Mouse (Mus musculus): ENCODE results near the gene Il9r.
A peak's percentile ranks its signal among the peaks of the same experiment; 100 is the strongest.

The Il9r gene

DNA sequence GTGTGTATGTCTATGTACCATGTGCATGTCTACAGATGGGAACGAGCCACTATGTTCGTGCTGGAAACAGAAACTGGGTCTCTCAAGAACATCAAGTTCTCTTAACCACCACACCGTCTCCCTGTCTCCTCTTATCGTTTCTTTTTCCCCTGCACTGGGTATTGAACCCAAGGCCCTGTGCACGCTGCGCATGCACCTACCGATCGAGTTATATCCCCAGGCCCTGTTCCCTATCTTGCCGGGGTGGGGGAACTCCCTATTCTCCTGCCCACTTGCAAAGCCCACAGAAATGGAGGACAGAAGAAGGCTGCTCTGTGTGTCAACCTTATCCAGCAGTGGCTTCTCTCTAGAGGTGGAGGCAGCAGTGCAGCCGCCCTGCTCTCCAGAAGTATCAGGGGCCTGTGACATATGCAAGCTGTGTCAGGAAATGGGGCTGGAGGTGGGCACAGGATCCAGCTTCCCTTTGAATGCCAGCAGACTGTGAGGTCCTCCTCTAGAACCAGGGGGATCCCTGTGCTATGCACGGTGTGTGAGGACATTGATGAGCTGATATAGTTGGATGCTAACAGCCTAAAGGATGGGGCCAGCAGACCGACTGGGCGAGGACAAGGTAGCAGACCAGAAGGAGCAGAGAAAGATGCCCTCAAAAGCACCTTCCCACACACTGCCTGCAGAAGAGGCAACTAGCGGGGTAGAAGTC lies 1.7 kb downstream of the Il9r start:
- no peak for DNase-seq (ENCODE audit: low read depth, low spot score)

DNA sequence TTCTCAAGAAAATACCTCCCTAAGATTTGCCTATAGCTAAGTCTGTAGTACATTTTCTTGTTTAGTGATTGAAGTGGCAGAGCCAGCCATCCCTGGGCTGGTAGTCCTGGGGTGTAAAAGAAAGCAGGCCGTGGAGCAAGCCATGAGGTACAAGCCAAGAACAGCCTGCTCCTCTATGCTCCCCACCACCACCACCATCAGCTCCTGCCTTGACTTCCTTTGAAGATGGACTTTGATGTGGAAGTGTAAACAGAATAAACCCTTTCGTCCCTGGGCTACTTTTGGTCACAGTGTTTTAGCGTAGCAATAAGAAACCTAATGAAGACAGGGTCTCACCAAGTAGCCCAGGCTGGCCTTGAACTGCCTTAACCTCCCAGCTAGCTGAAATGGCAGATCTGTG lies 2.3 kb downstream of the Il9r start:
- no peak for DNase-seq (ENCODE audit: low read depth, low spot score)

DNA sequence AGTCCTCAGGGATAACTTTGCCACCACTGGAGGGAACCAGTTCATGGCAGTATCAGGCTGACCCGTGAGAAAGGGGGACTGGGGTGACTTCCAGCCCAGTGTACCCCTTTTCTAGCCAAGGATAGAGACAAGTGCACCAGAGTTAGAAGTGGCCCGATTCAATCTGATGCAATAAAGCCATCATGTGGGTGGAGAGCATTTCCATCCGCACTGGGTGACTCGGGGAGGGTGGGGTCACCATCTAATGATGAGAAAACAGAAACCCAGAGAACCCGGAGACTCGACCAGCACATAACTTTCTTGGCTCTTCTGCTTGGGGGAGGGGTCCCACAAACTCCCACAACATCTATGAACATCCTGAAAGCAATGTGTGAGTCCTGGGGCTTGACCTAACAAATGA lies 3.4 kb downstream of the Il9r start:
- DNase-seq (ENCODE audit: low read depth, low spot score), result no peak

DNA sequence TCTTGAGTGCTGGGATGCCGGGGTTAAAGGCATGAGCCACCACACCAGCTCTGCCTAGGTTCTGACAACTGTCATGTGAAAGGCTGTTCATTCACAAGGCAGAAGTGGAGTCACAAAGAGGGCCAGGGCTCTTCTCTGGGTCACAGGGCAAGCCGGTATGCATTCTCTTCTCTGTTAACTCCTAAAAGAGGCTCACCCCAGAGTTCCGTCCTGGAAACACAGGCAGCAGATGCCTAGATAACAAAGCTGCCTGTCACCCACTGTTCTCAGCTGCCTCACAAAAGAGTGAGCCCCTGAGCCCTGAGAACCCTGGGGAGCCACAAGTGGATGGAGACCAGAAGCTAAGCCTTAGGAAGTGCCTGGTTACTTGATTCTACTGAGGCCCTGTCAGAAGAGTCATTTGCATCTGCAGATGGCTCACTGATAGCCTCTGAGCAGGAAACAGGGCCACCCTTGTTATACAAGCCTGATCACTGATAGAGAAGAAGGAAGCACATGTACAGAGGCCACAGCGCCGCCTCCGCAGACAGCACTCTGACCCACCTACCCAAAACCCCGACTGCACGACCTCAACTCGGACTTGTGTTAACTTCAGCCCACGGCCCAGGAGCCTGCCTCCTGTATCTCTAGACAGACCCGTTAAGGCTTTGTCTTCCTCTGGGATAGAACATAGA lies 4.1 kb downstream of the Il9r start:
- no peak for DNase-seq (ENCODE audit: low read depth, low spot score)

DNA sequence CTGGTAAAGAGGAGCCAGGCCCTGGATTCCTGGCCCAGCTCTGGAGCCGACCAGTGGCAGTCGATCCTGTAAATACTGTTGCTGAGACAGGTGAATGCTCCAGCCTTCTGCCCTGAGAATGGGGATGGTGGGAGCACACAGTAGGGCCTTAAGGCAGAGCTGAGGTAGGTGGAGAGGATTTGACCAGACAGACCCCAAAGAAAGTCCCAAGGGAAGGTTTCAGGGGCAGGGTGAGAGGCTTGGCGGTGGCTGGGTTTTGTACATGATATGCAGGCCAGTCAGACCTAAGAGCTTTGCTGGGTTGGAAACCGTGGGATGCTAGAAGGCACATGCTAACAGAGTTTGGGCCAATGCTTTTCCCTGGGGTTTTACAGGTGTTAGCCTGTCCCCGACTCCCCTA lies 5.5 kb downstream of the Il9r start:
- no peak for DNase-seq (ENCODE audit: low read depth, low spot score)

DNA sequence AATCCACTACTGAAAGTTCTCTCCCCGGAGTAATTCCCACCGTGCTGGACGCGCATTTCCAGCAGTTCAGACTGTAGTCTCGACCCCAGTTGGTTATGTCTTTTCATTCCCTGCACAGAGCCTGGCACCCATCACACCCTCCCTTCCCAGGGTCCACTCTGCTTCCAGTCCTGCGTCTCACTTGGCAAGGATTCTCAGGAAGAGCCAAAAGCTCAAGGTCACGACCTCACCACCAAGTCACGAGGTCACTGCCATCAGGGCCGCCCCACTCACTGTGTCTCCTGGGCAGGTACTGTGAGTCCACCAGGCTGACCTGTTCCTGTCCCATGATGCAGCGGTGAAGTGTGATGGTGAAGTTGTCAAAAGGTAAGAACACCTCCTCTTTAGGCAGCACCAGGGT lies 6.0 kb downstream of the Il9r start:
- no peak for DNase-seq (ENCODE audit: low read depth, low spot score)

DNA sequence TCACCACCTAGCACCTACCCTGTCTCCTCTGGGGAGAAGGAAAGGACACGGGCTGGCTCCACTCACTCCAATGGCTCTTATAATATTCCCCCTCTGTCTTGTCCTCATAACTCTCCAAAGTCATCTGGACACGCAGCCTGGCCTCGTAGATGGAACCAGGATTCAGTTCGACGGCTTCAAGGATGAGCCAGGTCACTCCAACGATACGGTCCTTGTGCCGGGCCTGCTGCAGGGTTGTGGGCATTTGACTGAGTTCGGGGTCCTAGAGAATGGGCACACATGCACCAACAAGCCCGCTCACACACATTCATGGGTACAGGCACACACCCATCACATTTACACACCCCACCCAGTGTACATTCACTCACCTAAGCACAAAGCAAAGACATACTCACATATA lies 6.9 kb downstream of the Il9r start:
- DNase-seq (ENCODE audit: low read depth, low spot score), result no peak

DNA sequence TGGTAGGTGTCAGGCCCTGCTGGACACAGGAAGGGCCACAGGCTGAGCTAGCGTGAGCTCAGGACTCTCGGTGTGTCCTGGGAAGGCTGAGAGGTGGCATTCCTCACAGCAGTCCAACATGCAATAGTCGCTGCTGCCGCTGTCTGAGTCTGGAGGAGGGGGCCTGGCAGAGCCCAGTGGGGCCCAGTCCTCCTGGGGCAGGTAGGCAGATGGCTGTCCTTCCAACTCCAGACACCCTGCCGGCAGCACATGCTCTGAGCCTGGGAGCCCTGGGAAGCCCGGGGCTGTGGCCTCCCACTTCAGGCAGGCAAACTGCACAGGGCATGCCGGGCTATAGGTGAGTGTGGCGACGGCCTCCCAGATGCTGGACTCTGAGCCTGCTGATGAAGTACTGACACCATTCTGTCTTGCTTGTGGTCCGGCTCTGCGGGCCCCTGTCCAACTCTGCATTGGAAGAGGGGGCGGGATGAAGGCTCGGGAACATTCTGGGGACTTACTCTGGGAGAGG lies 9.4 kb downstream of the Il9r start:
- no peak for DNase-seq (ENCODE audit: low read depth, low spot score)

DNA sequence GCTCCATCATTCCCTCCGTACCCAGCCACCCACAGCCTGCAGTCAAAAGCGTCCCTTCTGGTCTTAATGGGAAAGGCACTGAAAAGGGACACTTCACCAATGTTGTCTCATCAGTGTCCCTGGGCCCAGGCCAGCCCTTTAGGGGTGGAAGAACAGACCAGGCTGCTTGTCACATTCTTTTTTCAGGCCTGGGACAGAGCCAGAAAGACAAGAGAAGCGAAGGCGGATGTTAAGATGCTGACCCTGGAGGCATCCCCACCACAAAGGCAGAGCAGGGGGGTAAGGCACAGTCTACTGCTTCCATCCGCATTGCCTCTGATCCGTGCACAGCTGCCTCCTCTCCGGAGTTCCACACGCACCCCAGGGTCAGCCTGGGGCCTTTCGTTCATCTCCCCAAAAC lies 10.0 kb downstream of the Il9r start:
- DNase-seq (ENCODE audit: low read depth, low spot score), result no peak

DNA sequence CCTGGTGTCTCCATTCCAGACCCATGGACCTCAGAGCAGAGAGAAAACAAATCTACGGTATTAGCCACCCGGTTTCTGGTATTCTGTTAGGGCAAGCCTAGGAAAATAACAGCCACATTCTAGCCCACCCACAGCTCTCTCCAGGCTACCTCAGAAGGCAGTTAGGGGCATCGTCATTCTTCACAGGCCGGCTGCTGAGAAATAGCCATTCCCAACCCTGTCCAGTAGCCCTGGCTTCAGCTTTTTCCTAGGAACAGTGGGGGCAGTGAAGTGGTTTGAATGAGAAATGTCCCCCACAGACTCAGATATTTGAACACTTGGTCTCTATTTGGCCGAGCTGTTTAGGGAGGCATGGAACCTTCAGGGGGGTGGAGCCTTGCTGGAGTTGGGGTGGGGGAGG lies 10.6 kb downstream of the Il9r start:
- DNase-seq (ENCODE audit: low read depth, low spot score), result no peak

DNA sequence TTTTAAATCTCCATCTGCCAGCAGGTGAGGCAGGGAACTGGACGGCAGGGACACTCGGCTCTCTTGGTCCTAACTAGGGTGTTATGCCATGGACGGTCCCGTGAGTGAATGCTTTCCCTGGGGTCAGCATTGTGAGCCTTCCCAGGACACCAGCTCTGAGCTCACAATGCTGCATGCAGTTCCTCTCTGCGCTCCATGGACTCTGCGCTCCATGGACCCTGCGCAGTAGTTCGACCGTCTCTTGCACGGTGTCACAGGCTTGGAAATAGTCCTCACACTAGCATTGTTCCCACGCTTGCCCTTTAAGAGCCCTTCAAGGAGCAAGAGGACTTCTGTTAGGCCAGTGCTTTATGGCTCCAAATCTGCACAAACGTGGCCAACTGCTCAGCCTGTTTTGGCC lies 11.2 kb downstream of the Il9r start:
- no peak for DNase-seq (ENCODE audit: low read depth, low spot score)

DNA sequence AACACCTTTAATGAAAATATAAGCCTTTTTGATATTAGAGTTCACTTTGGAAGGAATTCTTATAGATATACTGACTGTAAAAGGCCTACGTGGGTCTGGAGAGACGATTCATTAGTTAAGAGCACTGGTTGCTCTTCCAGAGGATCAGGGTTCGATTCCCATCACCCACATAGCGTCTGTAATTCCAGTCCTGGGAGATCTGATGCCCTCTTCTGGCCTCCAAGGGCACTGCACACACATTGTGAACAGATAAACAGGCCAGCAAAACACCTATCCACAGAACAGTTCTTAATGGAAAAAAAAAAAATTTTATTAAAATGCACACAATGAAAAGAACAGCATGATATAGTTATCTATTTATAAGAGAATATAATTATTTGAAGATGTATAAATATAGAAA lies 12.8 kb downstream of the Il9r start:
- no peak for DNase-seq (ENCODE audit: low read depth, low spot score)

DNA sequence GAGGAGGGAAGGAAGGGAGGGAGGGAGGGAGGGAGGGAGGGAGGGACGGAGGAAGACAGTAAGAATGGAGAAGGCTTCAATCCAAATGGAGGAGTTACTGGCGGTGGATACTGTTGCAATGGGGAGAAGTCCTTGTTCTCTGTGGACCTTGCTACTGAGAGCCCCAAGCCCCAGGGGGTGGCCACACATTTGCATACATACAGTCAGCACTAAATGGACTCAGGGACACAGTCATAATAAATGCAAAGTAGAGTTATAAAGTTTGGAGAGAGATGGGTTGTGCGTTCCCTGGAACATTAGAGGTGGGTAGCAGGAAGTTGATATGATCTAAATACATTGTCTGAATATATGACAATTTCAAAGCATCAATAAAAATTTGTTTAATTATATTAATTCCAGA lies 14.0 kb downstream of the Il9r start:
- DNase-seq (ENCODE audit: low read depth, low spot score), result no peak

DNA sequence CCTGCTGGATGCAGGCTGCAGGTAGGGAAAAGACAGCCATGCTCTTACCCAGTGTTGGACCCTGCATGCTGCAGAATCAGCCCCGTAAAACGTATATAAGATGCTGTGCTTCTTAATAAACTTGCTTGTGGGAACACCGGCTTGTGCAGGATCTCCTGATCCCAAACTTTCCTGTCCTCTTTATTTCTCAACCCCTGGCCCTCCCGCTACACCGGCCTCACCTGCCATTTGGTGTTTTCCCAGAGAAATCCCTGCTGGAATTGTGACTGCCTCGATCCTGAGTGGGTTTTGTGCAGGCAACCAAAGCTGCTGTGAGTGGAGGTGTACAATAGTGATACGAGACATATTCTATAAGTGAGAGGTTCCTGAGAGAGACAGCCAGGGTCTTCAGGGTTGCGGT lies 15.6 kb downstream of the Il9r start:
- DNase-seq (ENCODE audit: low read depth, low spot score), result no peak

DNA sequence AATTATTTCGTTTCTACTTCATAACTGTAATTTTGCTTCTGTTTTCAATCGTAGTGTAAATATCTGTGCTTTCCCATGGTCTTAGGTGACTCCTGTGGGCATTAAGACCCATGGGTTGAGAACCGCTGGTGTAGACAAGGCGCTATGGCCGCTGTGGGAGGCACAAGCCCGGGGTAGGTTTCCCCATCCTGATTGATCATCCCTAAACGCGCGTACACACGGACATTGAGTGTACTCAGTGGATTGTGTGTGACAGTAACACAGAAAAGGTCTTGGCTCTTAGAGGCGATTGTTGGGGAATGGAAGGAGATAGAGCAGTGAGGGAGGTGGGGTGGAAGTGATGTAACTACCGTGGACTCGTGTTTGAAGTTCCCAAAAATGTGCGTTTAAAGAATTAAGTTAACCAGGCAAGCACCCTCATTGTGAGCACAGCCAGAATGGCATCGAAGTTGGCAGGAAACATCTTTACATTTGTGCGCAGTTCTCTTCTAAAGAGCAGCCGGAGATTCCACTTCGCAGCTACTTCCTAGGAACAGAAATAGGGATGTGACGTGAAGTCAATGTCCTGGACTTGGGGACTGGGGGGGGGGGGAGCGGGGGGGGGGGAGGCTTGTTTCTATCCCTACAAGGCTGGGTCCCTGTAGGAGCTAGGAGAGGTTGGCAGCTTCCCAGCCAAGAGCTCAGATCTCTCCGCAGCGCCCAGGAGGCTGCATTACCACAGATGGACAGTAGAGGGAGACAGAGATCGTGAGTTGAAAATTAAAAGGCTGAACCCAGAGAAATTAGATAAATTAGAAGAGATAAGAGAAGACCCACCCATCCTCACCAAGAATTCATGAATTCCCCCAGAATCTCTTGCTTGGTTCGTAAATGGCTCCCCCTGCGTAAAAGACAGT lies 17.9 kb downstream of the Il9r start:
- peak; percentile 65 for DNase-seq (ENCODE audit: low read depth, low spot score)

DNA sequence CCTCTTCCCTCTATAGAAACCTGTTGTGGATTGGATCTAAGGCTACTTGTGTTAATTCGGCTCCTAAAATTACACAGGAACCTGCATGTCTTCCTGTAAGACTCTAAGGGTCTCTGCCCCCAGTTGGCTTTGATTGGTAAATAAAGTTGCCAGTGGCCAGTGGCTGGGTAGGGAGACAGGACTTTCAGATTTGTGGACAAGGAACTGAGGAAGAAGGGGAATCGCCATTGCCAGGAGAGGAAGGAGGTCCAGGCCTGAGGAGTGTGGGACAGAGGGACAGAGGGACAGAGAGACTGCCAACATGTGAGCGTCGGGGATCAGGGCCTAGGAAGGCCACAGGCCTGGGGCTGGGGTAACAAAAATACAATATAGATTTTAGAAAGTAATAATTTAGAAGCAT lies 18.8 kb downstream of the Il9r start:
- DNase-seq (ENCODE audit: low read depth, low spot score), result no peak

DNA sequence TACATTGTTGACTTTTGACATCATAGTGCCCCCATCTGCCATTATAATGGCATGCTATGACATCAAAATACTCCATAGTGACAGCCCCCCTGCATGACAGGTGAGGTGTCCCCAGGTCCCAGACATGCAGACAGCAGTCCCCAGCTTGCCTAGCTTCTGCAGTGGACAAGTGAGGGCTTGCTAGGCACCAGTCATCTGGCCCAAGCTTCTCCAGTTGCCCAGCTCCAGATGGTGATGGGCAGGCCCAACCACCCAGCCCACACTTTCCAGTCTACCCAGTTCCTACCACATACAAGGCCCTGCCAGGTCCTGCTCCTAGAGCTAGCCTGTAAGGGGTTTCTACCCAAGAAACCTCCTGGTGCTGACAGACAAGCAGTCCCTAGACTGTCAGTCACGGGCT lies 21.6 kb downstream of the Il9r start:
- no peak for DNase-seq (ENCODE audit: low read depth, low spot score)

DNA sequence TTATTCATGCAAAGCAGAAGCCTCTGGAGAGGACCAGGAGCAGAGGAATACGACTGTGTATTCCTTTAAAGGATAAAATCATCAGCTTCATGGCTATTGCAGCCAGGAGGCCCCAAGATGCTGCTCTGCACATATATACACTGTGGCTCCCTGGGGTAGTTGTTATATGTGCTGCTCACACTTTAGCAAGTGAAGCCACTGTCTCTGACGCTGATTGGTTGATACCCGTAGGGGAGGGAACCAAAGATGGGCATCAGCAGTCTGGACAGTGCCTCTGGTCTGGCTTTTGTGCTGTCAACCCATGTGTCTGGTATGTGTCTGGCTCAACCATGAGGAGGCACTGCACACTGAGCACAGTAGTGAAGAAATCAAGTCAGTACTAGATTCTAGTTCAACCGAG lies 33.4 kb downstream of the Il9r start:
- no peak for DNase-seq (ENCODE audit: low read depth, low spot score)

DNA sequence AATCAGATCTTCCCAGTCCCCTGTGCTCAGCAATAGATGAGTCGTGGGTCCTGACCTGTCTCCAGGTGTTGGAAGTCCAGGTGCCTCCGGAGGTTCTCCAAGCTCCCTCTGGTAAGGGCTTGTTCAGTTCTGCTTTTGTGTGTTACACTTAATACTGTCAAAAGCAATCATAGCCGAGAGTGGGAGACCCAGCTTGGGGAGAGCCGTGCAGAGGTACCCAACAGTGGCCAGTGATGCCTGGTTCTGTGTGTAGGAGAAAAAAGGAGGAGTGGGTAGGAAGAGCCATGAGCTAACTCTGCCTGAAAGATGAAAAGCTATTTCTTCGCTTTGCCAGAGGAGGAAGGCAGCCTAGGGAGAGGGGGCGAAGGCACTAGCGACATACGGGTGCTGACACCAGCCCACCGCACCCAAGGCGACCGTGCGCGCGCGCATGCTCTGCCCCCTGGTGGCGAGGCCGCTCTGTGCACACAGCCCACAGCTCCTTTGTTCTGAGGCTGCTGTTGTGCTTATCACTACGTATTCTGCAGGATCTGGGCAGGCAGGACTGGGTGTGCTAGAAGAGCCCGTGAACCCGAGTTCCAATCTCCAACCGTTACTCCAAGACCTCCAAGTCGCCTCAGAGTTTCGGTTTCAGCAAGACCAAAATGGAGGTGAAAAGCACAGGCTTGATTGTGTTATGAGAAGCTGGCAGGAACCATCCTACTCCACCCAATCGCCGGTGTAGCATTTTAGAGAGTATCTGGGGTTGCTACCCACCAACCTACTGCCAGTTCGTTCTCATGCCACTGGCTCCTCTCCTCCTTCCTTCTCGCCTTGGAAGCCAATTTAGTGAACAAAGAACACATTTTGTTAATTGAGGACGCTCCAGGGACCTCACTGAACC lies 37.9 kb downstream of the Il9r start:
- DNase-seq (ENCODE audit: low read depth, low spot score), result peak; percentile 82

DNA sequence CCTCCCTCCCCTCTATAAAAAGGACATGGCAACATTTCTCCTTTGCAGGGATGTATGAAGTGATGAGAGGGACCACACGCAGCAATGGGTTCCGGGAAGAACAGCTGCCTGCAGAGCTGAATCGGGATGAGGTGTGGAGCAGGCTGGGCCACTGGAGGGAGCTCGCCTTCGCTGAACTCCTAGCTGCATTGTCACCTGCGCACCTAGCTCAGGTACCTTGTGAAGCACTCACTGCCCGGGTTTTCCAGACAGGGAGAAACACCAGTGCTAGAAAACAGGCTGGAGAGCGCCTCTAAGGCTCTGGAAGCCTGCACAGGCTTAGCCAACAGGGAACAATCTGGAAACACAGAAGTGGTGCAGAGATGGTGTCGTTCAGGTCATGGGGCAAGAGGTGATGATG lies 38.6 kb downstream of the Il9r start:
- no peak for DNase-seq (ENCODE audit: low read depth, low spot score)

DNA sequence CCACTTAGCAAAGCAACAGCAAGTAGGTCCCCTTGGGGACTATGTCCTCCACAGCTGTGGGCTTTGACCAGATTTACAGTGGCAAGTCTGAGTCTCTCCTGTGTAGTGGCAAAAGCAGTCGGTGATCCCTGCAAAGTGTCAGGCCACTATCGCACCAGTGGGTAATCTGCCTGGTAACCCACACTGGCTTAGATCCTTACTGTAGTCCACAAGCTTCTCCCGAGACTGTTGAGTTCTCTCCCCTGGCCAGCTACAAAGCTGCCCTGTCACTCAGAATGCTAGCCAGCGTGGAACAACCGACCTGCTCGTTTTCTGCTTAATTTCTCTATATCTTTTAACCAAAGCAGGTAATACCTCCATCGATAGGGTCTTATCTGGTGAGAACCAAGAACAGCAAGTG lies 39.7 kb downstream of the Il9r start:
- DNase-seq (ENCODE audit: low read depth, low spot score), result no peak

DNA sequence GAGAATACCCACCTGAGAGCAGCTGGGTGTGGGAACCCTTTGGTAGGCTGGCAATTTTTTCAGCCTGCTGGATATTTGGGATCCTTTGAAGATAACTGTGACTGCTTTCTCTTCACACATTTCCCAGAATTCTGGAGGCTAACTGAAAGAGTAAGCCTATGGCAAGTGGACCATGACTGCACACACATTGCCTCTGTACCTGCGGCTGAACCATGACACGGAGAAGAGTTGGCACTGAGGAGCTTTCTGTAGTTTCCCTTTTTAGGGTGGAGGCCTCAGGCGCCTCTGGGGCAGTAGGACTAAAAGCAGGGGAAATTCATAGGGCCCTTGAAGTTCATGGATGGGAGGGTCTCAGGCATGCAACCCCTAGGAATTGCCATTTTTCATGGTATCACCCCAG lies 40.9 kb downstream of the Il9r start:
- DNase-seq (ENCODE audit: low read depth, low spot score), result no peak

All from forelimb bud, embryonic 11.5 days (tissue).